Mouse (Mus musculus): ENCODE measurements at regions not wholly inside any gene's neighbourhood (a gene's known extent, or its start where the extent isn't known, plus 50 kb on each side); places are given as distances from the start of the nearest gene placed in this dataset.
"Not testable (repeated sequence)": the region's sequence is repeated elsewhere in the genome, so short reads cannot be mapped to it uniquely, and the experiment has no call there.

DNA sequence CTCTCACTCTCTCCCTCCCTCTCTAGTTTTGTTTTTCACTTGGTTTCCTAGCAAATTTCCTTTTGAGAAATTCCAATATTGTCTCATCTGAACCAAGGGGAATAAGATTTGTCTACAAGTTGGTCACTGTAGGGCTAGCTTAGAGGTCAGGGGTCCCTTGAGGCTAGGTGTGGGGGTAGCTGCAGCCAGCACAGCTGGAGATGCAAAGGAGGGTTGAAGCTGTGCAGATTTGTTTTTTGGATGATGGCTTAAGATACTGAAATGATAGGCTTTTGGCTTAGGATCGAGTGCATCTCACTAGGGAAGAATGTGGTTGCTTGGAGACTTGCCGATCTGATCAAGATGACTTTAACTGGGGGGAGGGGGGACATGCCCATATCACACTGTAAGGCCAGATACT is 88.3 kb upstream of the Tmem28 start:
- 87% methylated on average over 2 of the region's 2 CpGs for WGBS
- Histone ChIP-seq H3K27me3 (replicated peaks; ENCODE audit: control insufficient read depth, insufficient read depth, low read length) (no peaks in the 10 kb centered on the region), H3K27ac (ENCODE audit: insufficient read depth, low read depth, low read length) (no peak overlapping the region)

DNA sequence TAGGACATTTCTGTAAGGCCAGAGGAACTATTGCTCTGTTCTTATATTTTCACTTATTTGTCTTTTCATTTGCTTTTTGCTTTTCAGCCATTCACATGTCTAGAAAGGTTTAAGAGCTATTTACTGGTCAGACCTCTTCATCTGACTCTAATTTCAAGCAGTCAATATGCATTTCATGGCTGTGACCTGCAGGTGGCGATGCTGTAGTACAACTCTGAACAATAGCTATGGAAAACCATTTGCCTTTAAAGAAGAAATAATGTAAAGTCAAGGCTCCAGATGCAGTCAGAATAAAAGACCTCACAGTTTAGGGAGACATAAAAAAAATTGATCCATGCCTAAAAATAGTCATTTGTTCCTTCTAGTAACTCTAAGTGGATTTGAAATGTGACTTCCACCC is 95.7 kb upstream of the Tmem28 start:
- TF ChIP-seq CTCF (conservative IDR thresholded peaks at IDR 0.05; ENCODE audit: insufficient read depth, insufficient read length, low read depth, low read length) (0 out of 2 replicates have a peak, but pooled peaks have one; percentile 2), POLR2A (IDR thresholded peaks at IDR 0.05; ENCODE audit: low read depth, low read length) (no peak)
- H3K36me3 ChIP-seq (ENCODE audit: control insufficient read depth, insufficient read depth, low read length), result no peaks in the 10 kb centered on the region
- 8% methylated on average over 1 of the region's 1 CpGs for WGBS
- no peaks in the 10 kb centered on the region for H3K4me1 ChIP-seq (ENCODE audit: control insufficient read depth, insufficient read depth, low read length)
- no peaks in the 10 kb centered on the region for H3K27me3 ChIP-seq (replicated peaks; ENCODE audit: control insufficient read depth, insufficient read depth, low read length)
- H3K4me3 ChIP-seq (ENCODE audit: insufficient read depth, low read depth, low read length), result no peak overlapping the region
- DNase-seq, result peak; percentile 2
- no peak overlapping the region for H3K27ac ChIP-seq (ENCODE audit: insufficient read depth, low read depth, low read length)

More for the DNA sequence above, 88.3 kb upstream of the Tmem28 start:
- H3K4me1 ChIP-seq (ENCODE audit: control insufficient read depth, insufficient read depth, low read length), result no peaks in the 10 kb centered on the region
- H3K36me3 ChIP-seq (ENCODE audit: control insufficient read depth, insufficient read depth, low read length), result no peaks in the 10 kb centered on the region
- TF ChIP-seq POLR2A (IDR thresholded peaks at IDR 0.05; ENCODE audit: low read depth, low read length) (no peak), CTCF (conservative IDR thresholded peaks at IDR 0.05; ENCODE audit: insufficient read depth, insufficient read length, low read depth, low read length) (no peak)
- no peak for DNase-seq
- H3K4me3 ChIP-seq (ENCODE audit: insufficient read depth, low read depth, low read length), result no peak overlapping the region

- DNase-seq, result peak; percentile 45
- no peaks in the 10 kb centered on the region for H3K27me3 ChIP-seq (replicated peaks; ENCODE audit: control insufficient read depth, insufficient read depth, low read length)
- H3K4me3 ChIP-seq (ENCODE audit: insufficient read depth, low read depth, low read length), result no peak overlapping the region
- no peaks in the 10 kb centered on the region for H3K36me3 ChIP-seq (ENCODE audit: control insufficient read depth, insufficient read depth, low read length)
- H3K27ac ChIP-seq (ENCODE audit: insufficient read depth, low read depth, low read length), result no peak overlapping the region
- TF ChIP-seq CTCF (conservative IDR thresholded peaks at IDR 0.05; ENCODE audit: insufficient read depth, insufficient read length, low read depth, low read length), result no peak
- no peak for TF ChIP-seq POLR2A (IDR thresholded peaks at IDR 0.05; ENCODE audit: low read depth, low read length)
- 41% methylated on average over 4 of the region's 4 CpGs for WGBS
- no peaks in the 10 kb centered on the region for H3K4me1 ChIP-seq (ENCODE audit: control insufficient read depth, insufficient read depth, low read length)
Observed at GRCm38 (mm10) chrX:99695366-99695765, 125.5 kb upstream of the Tmem28 start.

- WGBS, result 55% methylated on average over 4 of the region's 4 CpGs
- Histone ChIP-seq H3K27ac (ENCODE audit: insufficient read depth, low read depth, low read length) (no peak overlapping the region), H3K27me3 (replicated peaks; ENCODE audit: control insufficient read depth, insufficient read depth, low read length) (no peaks in the 10 kb centered on the region), H3K4me3 (ENCODE audit: insufficient read depth, low read depth, low read length) (no peak overlapping the region), H3K4me1 (ENCODE audit: control insufficient read depth, insufficient read depth, low read length) (no peaks in the 10 kb centered on the region), H3K36me3 (ENCODE audit: control insufficient read depth, insufficient read depth, low read length) (no peaks in the 10 kb centered on the region)
- no peak for DNase-seq
- TF ChIP-seq POLR2A (IDR thresholded peaks at IDR 0.05; ENCODE audit: low read depth, low read length), result no peak
- no peak for TF ChIP-seq CTCF (conservative IDR thresholded peaks at IDR 0.05; ENCODE audit: insufficient read depth, insufficient read length, low read depth, low read length)
Observed at GRCm38 (mm10) chrX:99690971-99691370, 129.8 kb upstream of the Tmem28 start.

GRCm38 (mm10) chrX:99689761-99690160 is 131.1 kb upstream of the Tmem28 start:
- Histone ChIP-seq H3K4me1 (ENCODE audit: control insufficient read depth, insufficient read depth, low read length) (no peaks in the 10 kb centered on the region), H3K27ac (ENCODE audit: insufficient read depth, low read depth, low read length) (no peak overlapping the region), H3K36me3 (ENCODE audit: control insufficient read depth, insufficient read depth, low read length) (no peaks in the 10 kb centered on the region), H3K4me3 (ENCODE audit: insufficient read depth, low read depth, low read length) (no peak overlapping the region), H3K27me3 (replicated peaks; ENCODE audit: control insufficient read depth, insufficient read depth, low read length) (no peaks in the 10 kb centered on the region)
- TF ChIP-seq CTCF (conservative IDR thresholded peaks at IDR 0.05; ENCODE audit: insufficient read depth, insufficient read length, low read depth, low read length), result no peak
- no peak for TF ChIP-seq POLR2A (IDR thresholded peaks at IDR 0.05; ENCODE audit: low read depth, low read length)
- no peak for DNase-seq
- WGBS, result 84% methylated on average over 4 of the region's 4 CpGs

DNA sequence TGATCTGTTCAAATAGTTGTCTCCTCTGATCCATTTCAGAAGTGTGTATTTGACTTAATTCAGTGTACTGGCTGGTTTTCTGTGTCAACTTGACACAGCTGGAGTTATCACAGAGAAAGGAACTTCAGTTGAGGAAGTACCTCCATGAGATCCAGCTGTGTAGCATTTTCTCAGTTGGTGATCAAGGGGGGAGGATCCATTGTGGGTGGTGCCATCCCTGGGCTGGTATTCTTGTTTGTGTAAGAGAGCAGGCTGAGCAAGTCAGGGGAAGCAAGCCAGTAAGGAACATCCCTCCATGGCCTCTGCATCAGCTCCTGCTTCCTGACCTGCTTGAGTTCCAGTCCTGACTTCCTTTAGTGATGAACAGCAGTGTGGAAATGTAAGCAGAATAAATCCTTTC is 138.3 kb upstream of the Tmem28 start:
- not testable (repeated sequence) for DNase-seq

GRCm38 (mm10) chrX:99667596-99667995 is 153.2 kb upstream of the Tmem28 start:
- no peak for DNase-seq
- H3K36me3 ChIP-seq (ENCODE audit: control insufficient read depth, insufficient read depth, low read length), result no peaks in the 10 kb centered on the region
- TF ChIP-seq POLR2A (IDR thresholded peaks at IDR 0.05; ENCODE audit: low read depth, low read length), result no peak
- no peak for TF ChIP-seq CTCF (conservative IDR thresholded peaks at IDR 0.05; ENCODE audit: insufficient read depth, insufficient read length, low read depth, low read length)
- no peaks in the 10 kb centered on the region for H3K27me3 ChIP-seq (replicated peaks; ENCODE audit: control insufficient read depth, insufficient read depth, low read length)
- H3K4me3 ChIP-seq (ENCODE audit: insufficient read depth, low read depth, low read length), result no peak overlapping the region
- WGBS, result 54% methylated on average over 2 of the region's 2 CpGs
- H3K4me1 ChIP-seq (ENCODE audit: control insufficient read depth, insufficient read depth, low read length), result no peaks in the 10 kb centered on the region
- H3K27ac ChIP-seq (ENCODE audit: insufficient read depth, low read depth, low read length), result no peak overlapping the region

More for the DNA sequence above, 138.3 kb upstream of the Tmem28 start:
- not testable (repeated sequence) for H3K27ac ChIP-seq (ENCODE audit: insufficient read depth, low read depth, low read length); H3K4me3 ChIP-seq (ENCODE audit: insufficient read depth, low read depth, low read length); H3K36me3 ChIP-seq (ENCODE audit: control insufficient read depth, insufficient read depth, low read length); H3K27me3 ChIP-seq (replicated peaks; ENCODE audit: control insufficient read depth, insufficient read depth, low read length); H3K4me1 ChIP-seq (ENCODE audit: control insufficient read depth, insufficient read depth, low read length)

- no peak for DNase-seq
- no peak for TF ChIP-seq CTCF (conservative IDR thresholded peaks at IDR 0.05; ENCODE audit: insufficient read depth, insufficient read length, low read depth, low read length)
- TF ChIP-seq POLR2A (IDR thresholded peaks at IDR 0.05; ENCODE audit: low read depth, low read length), result no peak
- H3K4me3 ChIP-seq (ENCODE audit: insufficient read depth, low read depth, low read length), result no peak overlapping the region
- H3K27ac ChIP-seq (ENCODE audit: insufficient read depth, low read depth, low read length), result no peak overlapping the region
- 89% methylated on average over 3 of the region's 3 CpGs for WGBS
- H3K27me3 ChIP-seq (replicated peaks; ENCODE audit: control insufficient read depth, insufficient read depth, low read length), result no peaks in the 10 kb centered on the region
- no peaks in the 10 kb centered on the region for H3K36me3 ChIP-seq (ENCODE audit: control insufficient read depth, insufficient read depth, low read length)
- H3K4me1 ChIP-seq (ENCODE audit: control insufficient read depth, insufficient read depth, low read length), result no peaks in the 10 kb centered on the region
Observed at GRCm38 (mm10) chrX:99662566-99662965, 158.3 kb upstream of the Tmem28 start.
